Mouse (Mus musculus): Measurements from ENCODE around the gene Hrh1. TPM values are rescaled to one million over a fixed set of nuclear protein-coding genes. Genes with fewer than 3 reads are reported as not detected.

The Hrh1 gene
- total RNA-seq, 2 experiments from 2014 or later: not detected

GRCm38 (mm10) chr6:114404774-114405468 lies 7.2 kb downstream of the Hrh1 start:
- no peak for ATAC-seq (replicated peaks; ENCODE audit: low FRiP score, poor library complexity, severe bottlenecking)

- ATAC-seq (replicated peaks; ENCODE audit: low FRiP score, poor library complexity, severe bottlenecking): no peak
These were observed 8.9 kb downstream of the Hrh1 start for GRCm38 (mm10) chr6:114406634-114407033.

DNA sequence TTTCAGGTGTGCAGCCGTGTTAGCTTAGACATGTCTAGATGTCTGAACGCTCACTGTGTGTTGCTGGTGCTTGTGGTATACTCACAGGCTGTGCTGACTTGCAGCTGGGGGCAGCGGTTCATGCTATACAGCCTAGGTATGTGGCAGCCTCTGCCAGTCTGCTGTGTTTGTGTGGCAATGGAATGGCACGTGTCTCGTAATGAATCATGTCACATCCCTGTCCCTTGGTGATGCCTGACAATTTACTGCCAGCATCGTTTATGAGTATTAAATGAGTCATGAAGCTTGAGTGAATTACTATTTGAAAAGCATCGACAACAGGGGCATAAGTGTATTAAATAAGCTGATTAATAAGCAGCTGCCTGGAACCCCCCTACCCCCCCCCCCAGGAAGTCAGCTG lies 9.3 kb downstream of the Hrh1 start:
- ATAC-seq (replicated peaks; ENCODE audit: low FRiP score, poor library complexity, severe bottlenecking): no peak

DNA sequence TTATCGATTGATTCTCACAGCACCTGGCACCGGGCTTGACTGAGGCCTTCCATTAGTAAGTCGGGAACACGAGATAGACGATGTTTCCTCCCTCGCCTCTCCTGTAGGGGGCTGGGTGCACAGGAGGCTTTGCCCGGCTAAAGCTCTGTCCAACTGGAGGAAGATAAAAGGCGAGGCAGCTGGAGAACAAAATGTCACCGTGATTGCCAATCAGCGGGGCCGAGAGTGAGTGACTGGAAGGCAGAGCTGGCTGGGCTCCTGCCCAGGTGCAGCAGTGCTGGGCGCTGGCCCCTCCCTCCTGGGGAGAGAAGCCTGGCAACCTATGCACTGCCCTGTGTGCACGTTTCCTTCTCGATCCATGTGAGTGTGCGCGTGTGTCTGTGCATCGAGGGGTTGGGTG lies 10.5 kb downstream of the Hrh1 start:
- ATAC-seq (replicated peaks; ENCODE audit: low FRiP score, poor library complexity, severe bottlenecking): no peak

DNA sequence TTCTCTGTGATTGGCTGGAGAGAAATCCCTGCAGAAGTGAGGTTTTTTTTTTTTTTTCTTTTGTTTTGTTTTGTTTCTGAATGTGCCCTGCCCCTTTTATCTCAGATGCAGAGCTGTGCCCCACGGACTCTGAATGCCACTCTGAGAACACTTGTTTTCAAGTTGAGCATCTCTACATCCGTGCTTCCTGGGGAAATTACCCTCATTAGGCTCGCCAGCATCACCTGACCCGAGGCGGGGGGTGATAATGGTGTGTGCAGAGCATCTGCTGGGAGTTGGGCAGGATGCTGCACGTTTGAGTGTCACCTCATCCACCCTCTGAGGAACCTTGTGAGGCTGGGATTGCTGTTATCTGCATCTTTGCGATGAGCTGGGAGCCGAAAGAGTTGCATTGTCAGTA lies 14.2 kb downstream of the Hrh1 start:
- ATAC-seq (replicated peaks; ENCODE audit: low FRiP score, poor library complexity, severe bottlenecking): no peak

DNA sequence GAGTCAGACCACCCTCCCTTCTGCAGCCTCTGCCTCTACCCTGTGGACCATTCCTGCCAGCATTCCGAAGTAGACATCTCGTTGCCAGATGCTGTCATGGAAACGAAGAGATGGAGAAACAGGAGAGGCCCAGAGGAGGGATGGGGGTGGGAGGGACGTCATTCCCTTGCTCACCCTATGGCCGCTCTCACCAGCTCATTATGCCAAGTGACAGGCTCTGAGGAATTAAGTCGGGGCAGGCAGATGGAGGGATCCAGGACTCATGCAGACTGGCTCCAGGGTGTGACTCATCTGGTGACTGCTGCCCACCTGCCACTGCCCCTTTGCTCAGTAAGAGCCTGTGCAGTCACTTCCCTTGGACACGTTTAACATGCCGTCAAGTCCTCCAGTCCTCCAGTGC lies 16.8 kb downstream of the Hrh1 start:
- no peak for ATAC-seq (replicated peaks; ENCODE audit: low FRiP score, poor library complexity, severe bottlenecking)

GRCm38 (mm10) chr6:114418037-114418436 lies 20.3 kb downstream of the Hrh1 start:
- no peak for ATAC-seq (replicated peaks; ENCODE audit: low FRiP score, poor library complexity, severe bottlenecking)

DNA sequence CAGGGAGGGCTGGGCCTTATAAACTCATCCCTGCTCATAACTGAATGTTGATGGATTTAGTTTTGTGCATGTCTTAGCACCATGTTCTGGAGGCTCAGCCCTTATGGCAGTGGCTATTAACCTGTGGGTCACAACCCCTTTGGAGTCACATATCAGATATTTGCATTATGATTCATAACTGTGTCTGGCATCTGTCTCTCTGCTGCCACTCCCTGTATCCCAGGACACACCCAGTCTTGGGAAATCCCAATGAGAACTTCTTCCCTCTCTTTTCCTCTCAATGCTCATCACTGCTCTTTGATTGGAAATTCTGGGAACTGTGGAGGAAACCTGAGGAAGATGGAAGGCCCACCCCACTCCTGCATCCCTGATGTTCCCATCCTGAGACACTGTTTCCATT lies 23.3 kb downstream of the Hrh1 start:
- ATAC-seq (replicated peaks; ENCODE audit: low FRiP score, poor library complexity, severe bottlenecking): no peak

- ATAC-seq (replicated peaks; ENCODE audit: low FRiP score, poor library complexity, severe bottlenecking): no peak
These were observed 25.4 kb downstream of the Hrh1 start for GRCm38 (mm10) chr6:114423051-114423676.

DNA sequence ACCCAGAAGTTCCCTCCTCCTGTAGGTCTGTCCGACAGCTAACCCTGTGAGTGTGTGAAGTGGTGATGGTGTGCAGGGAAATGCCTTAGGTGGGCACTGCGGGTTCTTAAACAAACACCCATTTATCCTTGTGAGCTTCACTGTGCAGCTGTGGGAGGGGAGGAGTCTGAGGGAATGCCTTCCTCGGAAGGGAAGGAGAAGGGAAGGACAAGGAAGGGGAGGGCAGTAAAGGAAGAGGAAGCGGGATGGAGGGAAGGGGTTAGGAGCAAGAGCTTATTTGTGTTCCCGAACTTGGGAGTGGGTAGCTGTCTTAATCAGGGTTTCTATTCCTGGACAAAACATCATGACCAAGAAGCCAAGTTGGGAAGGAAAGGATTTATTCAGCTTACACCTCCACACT lies 27.6 kb downstream of the Hrh1 start:
- ATAC-seq (replicated peaks; ENCODE audit: low FRiP score, poor library complexity, severe bottlenecking): no peak

- ATAC-seq (replicated peaks; ENCODE audit: low FRiP score, poor library complexity, severe bottlenecking): no peak
These were observed 29.9 kb downstream of the Hrh1 start for GRCm38 (mm10) chr6:114427641-114428040.

GRCm38 (mm10) chr6:114428831-114429230 lies 31.1 kb downstream of the Hrh1 start:
- ATAC-seq (replicated peaks; ENCODE audit: low FRiP score, poor library complexity, severe bottlenecking): no peak

- ATAC-seq (replicated peaks; ENCODE audit: low FRiP score, poor library complexity, severe bottlenecking): no peak
These were observed 34.9 kb downstream of the Hrh1 start for GRCm38 (mm10) chr6:114432591-114432990.

DNA sequence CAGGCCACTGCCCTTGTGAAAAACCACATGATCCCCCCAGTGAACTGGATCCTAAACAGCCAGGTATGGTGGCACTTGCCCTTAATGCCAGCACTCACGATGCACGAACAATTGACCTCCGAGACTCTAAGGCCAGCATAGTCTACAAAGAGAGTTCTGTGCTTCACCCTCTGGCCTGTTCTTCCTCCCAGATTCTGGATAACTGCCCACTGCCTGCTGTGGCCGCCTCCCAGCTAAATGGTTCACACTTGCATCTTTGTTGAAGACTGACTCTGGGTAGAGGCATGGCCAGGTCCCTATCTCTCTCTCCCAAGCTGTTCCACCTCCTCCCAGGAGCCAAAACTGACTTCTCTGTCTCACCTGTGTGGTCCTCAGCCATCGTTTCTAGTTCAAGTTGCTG lies 36.8 kb downstream of the Hrh1 start:
- ATAC-seq (replicated peaks; ENCODE audit: low FRiP score, poor library complexity, severe bottlenecking): no peak

DNA sequence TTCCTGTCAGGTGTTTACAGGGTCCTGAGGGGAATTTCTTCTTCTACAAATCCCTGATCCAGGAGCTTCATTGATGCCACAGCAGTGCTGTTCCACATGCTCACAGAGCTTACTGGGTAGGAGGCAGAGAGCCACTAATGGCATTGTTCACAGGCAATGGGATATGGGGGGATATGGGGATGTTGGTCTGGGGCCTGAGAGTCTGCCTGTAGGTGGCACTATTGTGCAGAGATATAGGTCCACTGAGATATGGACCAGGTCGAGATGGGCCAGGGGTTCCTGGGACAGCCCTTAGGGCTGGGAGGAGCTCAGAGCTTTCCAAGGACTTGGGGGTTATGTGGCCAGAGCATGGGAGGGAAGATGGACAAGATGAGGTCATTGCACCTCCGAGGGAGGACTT lies 42.6 kb downstream of the Hrh1 start:
- ATAC-seq (replicated peaks; ENCODE audit: low FRiP score, poor library complexity, severe bottlenecking): no peak

DNA sequence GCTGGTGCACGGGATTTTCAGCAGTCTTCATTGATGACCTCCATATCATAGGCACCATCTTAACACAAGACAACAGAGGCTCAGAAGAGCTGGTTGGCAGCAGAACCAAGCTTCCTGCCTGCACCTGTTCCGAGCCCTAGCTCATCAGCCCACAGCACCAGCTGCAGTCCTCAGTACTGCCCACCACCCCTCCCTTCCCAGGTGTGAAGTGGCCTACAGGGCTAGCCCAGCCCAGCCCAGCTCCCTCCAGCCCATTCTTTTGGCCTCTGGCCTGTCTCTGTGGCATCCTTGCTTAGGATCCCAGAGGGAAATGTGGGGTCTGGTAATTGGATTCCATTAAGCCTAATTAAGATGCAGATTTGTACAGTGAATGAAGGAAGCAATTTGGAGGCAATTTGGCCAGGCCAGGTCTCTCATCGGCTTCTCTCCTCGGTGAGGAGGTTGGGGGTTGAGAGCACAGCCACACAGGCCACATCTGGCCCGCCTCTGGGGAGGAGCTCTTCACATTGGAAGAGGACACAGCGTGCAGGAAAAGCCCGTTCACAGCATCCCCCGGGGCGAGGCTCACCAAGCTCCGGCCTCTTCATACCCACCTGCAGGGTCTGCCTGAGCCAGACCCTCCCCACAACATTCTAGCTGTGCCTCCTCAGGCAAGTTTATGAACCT lies 43.2 kb downstream of the Hrh1 start:
- ATAC-seq (replicated peaks; ENCODE audit: low FRiP score, poor library complexity, severe bottlenecking): no peak

DNA sequence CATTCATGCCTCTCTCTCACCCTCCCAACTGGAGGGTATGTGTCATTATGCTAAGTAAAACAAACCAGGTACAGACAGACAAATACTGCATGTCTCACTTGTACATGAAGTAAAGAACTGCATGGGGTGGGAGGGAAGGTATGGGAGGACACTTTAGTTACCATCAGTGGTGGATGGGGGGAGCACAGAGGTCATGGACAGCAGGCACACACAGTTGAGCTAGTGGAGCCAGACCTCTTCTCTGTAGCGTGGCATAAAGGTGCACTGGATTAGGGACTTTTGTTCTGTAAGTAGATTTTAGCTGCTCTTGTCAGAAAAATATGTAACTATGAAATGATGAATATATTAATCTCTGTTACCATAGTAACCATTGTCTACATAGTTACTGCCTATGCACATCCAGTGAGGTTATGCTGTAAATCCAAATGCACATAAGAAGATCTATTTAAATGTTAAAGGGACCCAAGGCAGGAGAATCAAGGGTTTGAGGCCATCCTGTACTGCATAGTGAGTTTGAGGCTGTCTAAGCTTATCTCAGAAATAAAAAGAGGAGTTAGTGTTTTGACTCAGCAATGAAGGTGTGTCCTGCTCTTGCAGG lies 46.6 kb downstream of the Hrh1 start:
- ATAC-seq (replicated peaks; ENCODE audit: low FRiP score, poor library complexity, severe bottlenecking): no peak

DNA sequence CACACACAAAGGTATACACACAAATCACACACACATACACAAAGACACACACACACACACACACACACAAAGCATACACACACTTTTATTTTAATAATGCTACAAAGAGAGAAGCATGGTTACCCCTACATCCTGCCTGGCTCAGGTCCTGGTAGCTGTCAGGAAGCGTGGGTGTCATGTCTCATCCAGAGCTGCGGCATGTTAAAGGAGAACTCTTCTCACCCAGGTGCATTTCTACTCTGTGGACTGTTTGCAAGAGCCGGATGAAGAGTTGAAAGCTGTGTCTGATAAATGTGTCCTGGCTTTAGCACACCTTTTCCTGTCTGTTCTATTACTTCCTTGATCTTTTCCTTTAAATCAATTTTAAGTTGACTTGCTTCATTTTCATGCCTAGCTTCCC lies 47.2 kb downstream of the Hrh1 start:
- ATAC-seq (replicated peaks; ENCODE audit: low FRiP score, poor library complexity, severe bottlenecking): no peak

- no peak for ATAC-seq (replicated peaks; ENCODE audit: low FRiP score, poor library complexity, severe bottlenecking)
These were observed 51.2 kb downstream of the Hrh1 start for GRCm38 (mm10) chr6:114448888-114449287.

GRCm38 (mm10) chr6:114455267-114455666 lies 57.5 kb downstream of the Hrh1 start:
- no peak for ATAC-seq (replicated peaks; ENCODE audit: low FRiP score, poor library complexity, severe bottlenecking)

Measured in erythroblast, adult 5-6 weeks (primary cell).